Mouse (Mus musculus): ENCODE measurements around the gene Tomm40.

Tomm40 gene

DNA sequence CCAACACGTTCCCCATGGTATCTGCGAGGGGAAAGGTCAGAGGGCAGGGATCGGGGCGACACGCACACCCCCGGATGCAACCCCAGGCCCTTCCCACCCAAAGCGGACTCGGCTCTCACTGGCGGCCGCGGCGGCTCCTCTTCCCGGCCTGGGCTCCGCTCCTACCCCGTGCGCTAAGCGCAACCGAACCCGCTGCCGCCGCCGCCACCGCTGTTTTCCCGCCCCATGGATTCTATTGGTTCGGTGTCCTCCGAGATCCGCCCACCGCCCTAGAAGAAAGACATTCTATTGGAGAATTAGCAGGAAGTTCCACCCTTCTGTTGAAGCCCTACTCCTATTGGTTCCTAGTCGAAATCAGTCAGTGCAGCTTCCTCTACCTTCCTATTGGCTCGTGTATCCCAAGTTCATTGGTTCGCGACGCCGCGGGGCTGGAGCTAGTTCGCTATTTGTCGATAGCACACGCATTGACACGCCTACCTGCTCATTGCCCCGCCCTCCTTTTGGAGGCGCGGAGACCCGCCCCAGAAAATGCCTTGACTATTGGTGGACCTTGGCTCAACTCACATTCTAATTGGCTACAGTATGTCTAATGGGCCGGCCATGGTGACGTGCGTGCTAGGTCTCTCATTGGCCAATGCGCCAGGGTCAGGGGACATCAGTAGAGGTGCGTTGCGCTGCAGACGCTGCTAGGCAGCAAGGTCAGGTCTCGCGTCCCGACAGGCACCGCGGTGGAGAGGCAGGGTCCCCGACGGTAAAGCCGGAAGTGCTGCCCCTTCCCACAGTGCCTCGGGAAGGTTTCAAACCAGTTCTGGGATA is at the start of gene Tomm40:
TSS of gene Tomm40 (minus strand) at position 200 of the 816 bp plus-strand sequence.
- in situ Hi-C loops (cut with MboI): loop anchor here (10.0 kb wide), 1 partner anchor 111 kb away; the partner anchor contains the start of gene Clasrp

GRCm38 (mm10) chr7:19764581-19764980 is 49.3 kb upstream of the Tomm40 start:
- in situ Hi-C loops (cut with MboI): no loop called here

DNA sequence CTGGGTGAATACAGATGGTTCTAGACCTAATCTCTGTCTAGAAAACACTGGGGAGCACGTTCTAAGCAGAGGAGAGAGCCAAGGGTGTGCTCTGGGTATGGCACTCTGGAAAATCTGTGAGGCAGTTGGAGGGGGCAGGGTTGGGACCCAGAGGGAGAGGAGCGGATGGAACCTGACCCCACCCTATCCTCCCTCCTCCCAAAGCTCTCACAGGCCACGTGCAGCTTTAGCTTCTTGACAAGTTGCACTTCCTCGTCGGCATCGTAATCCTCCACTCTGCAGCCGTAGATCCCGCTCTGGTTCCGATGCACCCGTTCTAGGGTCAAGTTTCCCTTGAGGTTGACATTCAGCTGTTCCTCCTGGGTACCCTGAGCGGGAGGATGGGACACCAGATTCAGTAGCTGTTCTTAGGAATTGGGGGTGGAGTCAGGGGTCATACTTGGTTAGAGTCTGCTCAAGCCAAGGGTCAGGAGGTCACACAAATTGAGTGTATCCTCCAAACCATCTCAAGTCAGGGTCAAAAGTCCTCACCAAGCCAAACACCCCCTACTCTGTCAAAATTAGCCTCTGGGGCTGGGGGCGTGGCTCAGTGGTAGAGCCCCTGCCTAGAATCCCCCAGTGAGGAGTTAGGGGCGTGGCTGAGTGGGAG is 48.7 kb upstream of the Tomm40 start:
- in situ Hi-C loops (cut with MboI): no loop called here

GRCm38 (mm10) chr7:19762283-19762682 is 47.0 kb upstream of the Tomm40 start:
- in situ Hi-C loops (cut with MboI): no loop called here

- in situ Hi-C loops (cut with MboI): no loop called here
These were observed 44.8 kb upstream of the Tomm40 start for GRCm38 (mm10) chr7:19760021-19760420.

GRCm38 (mm10) chr7:19758623-19759022 is 43.4 kb upstream of the Tomm40 start:
- in situ Hi-C loops (cut with MboI): no loop called here

- in situ Hi-C loops (cut with MboI): no loop called here
These were observed 40.9 kb upstream of the Tomm40 start for GRCm38 (mm10) chr7:19755851-19756786.

- in situ Hi-C loops (cut with MboI): no loop called here
These were observed 39.8 kb upstream of the Tomm40 start for GRCm38 (mm10) chr7:19755008-19755407.

- in situ Hi-C loops (cut with MboI): no loop called here
These were observed 38.8 kb upstream of the Tomm40 start for GRCm38 (mm10) chr7:19754065-19754464.

GRCm38 (mm10) chr7:19753587-19753986 is 38.3 kb upstream of the Tomm40 start:
- in situ Hi-C loops (cut with MboI): no loop called here

GRCm38 (mm10) chr7:19752652-19753051 is 37.4 kb upstream of the Tomm40 start:
- in situ Hi-C loops (cut with MboI): no loop called here

DNA sequence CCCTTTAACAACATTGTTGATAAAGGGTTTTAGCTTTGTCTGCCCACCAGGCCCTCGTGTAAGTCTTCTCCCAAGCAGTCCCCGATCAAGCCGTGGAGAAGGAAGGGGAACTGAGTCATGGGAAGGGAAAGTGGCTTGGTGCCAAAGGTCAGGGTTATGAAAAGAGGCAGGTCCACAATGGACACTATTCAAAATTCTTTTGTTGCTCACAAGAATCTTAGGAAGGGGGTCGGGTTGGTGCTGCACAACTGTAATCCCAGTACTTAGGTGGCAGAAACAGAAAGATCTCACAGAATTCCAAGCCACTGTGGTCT is 35.8 kb upstream of the Tomm40 start:
- in situ Hi-C loops (cut with MboI): no loop called here

GRCm38 (mm10) chr7:19750217-19751069 is 35.2 kb upstream of the Tomm40 start, which contains the start of gene Nectin2:
TSS of gene Nectin2 (minus strand) at chr7:19750483.
- in situ Hi-C loops (cut with MboI): no loop called here

DNA sequence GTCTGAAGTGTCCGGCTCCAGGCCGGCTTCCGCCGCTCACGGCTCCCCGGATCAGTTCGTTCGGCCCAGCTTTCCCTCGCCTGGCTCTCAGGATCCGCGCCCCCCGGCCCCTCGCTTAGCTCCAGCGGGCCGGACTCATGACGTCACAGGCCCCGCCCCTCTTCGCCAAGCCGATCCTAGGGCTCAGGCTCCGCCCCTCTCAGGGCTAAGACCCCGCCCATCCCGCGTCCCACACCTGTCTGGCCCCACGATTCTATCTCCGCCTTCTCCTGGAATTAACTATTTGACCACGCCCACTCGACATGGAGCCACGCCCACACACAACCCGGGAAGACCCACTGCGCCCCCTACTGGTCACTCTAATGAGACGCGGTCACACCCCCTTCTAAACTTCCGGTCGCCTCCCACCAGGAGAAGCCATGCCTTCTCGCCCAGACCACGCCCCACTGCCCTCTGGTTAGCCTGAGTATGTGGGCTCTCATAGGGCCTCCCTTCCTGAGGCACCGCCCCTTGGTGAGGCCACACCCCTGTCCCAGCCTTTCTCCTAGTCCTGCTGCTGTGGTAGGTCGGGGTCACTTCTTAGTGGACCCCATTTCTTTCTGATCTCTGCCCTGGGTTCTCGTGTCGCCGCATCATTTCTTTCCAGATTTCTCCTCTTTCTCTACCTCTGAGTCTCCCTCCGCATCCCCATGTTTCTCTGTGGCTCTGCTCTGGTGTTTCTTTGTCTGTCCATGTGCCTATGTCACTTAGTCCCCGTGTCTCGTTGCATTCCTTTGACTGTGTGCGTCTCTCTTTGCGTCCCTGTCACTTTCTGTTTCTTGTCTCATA is 34.4 kb upstream of the Tomm40 start:
- in situ Hi-C loops (cut with MboI): no loop called here

DNA sequence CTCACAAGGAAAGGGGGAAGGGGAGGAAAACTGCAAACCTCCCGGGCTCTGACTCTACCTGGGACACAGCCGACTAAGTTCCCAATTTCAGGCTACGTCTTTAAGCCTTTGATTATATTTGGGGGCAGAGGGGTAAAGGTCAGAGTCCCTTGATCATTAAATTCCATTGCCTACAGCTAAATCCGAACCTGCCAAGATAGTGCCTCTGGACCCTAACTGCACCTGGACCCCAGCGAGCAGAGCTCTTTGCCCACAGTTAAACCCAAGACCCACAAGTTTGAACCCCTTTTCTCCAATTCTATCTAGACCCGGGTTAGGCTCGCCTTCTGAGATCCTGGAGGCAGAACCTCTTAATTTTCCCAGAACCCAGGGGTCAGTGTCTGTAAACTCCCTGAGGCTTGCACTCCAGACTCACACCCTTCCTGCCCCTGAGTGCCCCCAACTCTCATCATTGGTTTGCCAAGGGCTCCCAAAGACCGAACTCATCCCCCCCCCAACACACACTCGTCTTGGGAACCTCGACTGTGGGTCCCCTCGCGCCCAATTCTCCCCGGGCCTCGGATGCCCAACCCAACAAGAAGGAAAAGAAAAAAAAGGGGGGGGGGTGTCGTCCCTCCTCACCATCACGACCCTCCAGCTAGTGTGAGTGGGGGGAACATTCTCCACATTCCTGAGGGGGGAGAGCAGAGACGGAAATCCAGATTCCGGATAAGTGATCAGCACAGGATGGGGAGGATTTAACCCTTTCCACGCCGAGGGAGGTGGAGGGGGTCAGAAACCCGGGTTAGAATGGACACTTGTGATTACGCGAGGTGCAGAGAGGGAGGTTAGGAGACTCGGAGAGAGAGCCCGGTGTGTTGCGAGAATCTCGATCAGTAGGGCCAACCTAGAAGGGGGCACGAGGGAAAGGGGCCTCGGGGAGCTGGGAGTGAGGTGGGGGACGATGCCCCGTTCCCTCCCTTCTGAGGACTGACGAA is 33.3 kb upstream of the Tomm40 start:
- in situ Hi-C loops (cut with MboI): no loop called here

DNA sequence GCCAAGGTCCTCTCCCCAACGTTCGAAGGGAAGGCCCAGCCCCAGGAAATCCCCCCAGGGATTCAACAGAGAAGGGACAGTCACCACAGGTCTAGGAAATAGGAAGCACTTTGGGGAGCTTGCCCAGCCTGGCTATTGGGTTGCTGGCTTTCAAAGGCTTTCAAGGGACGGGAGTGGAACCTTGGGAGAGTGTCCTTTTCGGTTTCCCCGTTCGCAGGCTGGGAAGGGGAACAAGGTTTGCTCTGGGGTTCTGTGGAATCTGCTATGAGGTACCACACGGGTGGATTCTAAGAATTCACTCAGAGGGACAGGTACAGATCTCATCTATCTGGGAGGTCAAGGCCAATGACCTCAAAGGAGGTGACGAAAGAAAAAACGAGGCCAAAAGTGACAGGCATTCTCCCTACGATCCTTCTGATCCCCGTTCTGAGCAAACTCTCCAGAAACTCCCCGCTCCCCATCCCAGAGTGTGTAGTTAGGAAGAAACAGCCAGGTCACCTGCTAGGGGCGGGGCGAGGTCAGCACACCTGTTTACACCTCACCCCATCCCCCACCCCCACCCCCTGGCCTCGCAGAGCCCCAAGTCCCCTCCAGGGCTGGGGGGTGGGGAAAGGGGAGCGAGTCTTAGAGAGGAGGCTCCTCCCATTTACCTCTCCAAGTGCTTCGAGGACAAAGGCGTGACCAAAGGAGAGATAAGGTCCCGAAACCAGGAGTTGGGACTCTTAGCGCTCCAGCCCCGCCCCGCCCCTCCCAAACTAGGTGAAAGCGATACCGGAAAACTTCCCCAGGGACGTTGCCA is 32.4 kb upstream of the Tomm40 start:
- in situ Hi-C loops (cut with MboI): no loop called here

- in situ Hi-C loops (cut with MboI): no loop called here
These were observed 31.4 kb upstream of the Tomm40 start for GRCm38 (mm10) chr7:19746426-19747201.

GRCm38 (mm10) chr7:19745971-19746370 is 30.7 kb upstream of the Tomm40 start:
- in situ Hi-C loops (cut with MboI): no loop called here
